Mouse (Mus musculus): Measurements from ENCODE around the gene Mageb3. TPM values are rescaled to one million over a fixed set of nuclear protein-coding genes. Genes with fewer than 3 reads are reported as not detected.

The Mageb3 gene
- total and polyA plus RNA-seq, 3 experiments: 0.03 TPM; not detected in 2

DNA sequence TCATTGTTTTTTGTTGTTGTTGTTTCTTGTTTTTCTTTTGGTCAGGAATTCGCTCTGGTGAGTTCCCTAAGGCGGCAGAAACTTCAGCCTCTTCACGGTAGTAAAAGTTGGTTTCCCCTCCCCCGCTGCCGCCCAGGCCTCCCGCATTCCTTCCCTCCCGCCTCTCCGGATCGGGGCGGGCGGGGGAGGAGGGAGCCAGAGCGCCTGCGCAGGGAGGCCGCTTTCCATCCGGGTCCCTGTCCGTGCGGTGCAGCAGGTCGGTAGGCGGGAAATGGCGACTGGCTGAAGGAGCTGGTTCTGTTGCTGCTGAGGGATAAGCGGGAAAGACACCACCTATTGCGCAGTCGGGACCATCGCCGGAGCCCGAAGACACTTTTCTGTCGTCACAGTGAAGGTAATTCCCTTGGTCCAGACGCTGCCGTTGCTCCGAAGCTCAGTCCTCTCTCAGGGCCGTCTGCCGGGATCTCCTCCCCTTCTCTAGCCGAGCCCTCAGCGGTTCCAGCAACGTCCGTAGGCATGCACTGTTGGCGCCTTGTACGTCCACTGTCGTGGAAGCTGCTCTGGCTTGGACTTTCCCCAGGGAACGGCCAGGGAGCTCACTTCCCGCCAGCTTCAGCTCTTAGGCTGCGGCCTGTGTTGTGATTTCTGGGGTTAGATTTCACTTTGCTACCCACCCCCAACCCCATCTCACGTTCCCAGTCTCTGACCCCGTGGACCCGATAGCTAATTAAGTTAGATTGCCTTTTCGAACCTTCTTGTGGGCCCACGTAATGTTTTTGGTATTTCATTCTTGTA is 529 bp upstream of the Mageb3 start:
- H3K36me3 ChIP-seq (ENCODE audit: control insufficient read depth in 1 of 2, insufficient read depth in 2 of 2, low read length in 2 of 2): peaks cover 7 to 14% of the 10 kb centered on the region in 2 experiments
- peak overlapping the region; percentile 98 for H3K9ac ChIP-seq (ENCODE audit: control insufficient read depth, low read depth, low read length, poor library complexity, severe bottlenecking)
- peak; percentile 95 for DNase-seq (ENCODE audit: low read depth, low spot score)
- H3K27ac ChIP-seq (ENCODE audit: control insufficient read depth, low read depth, low read length): peak overlapping the region; percentile 98
- TF ChIP-seq MYC (IDR thresholded peaks at IDR 0.05; ENCODE audit: low read depth, low read length) (no peak; the same call in 1 of the 2 replicates), CHD2 (IDR thresholded peaks at IDR 0.05; ENCODE audit: low read length) (peak; percentile 55), ZKSCAN1 (IDR thresholded peaks at IDR 0.05; ENCODE audit: low read depth, low read length) (no peak), GATA1 (IDR thresholded peaks at IDR 0.05; ENCODE audit: low read depth, low read length) (no peak), CHD1 (IDR thresholded peaks at IDR 0.05; ENCODE audit: low read depth, low read length) (no peak), ETS1 (IDR thresholded peaks at IDR 0.05; ENCODE audit: low read depth, low read length) (no peak), MXI1 (IDR thresholded peaks at IDR 0.05; ENCODE audit: low read depth, low read length) (peak; percentile 53; the same call in 1 of the 2 replicates), USF2 (IDR thresholded peaks at IDR 0.05; ENCODE audit: borderline replicate concordance in 1 of 2, insufficient read depth in 1 of 2, low read depth in 1 of 2, low read length in 2 of 2) (no peak), TAL1 (IDR thresholded peaks at IDR 0.05; ENCODE audit: low read length) (no peak), NELFE (IDR thresholded peaks at IDR 0.05; ENCODE audit: low read depth, low read length) (peak; percentile 33), SMC3 (IDR thresholded peaks at IDR 0.05; ENCODE audit: low read depth, low read length) (no peak), MAZ (IDR thresholded peaks at IDR 0.05; ENCODE audit: low read depth, low read length) (peak; percentile 100), TCF12 (IDR thresholded peaks at IDR 0.05; ENCODE audit: low read depth, low read length) (peak; percentile 28; the same call in 1 of the 2 replicates), ZMIZ1 (IDR thresholded peaks at IDR 0.05; ENCODE audit: low read depth, low read length) (0 out of 2 replicates have a peak, but pooled peaks have one; percentile 27), POLR2AphosphoS2 (IDR thresholded peaks at IDR 0.05; ENCODE audit: low read length) (peak; percentile 58; the same call in 1 of the 2 replicates), HCFC1 (IDR thresholded peaks at IDR 0.05; ENCODE audit: low read depth, low read length) (peak; percentile 75), POLR2A (IDR thresholded peaks at IDR 0.05; ENCODE audit: control insufficient read depth in 1 of 2, insufficient read depth in 1 of 2, low read depth in 1 of 2, low read length in 2 of 2, poor library complexity in 1 of 2) (peak; percentile 44 to 69; a peak in 2 of 4 replicates), MAFK (IDR thresholded peaks at IDR 0.05; ENCODE audit: borderline replicate concordance, low read depth, low read length) (no peak), POLR2AphosphoS5 (IDR thresholded peaks at IDR 0.05; ENCODE audit: borderline replicate concordance, low read depth, low read length) (no peak), ZNF384 (IDR thresholded peaks at IDR 0.05; ENCODE audit: low read depth, low read length) (no peak), MEF2A (IDR thresholded peaks at IDR 0.05; ENCODE audit: extremely low read depth, insufficient replicate concordance, low read depth, low read length, poor library complexity, severe bottlenecking) (no peak), BHLHE40 (IDR thresholded peaks at IDR 0.05; ENCODE audit: borderline replicate concordance, low read depth, low read length) (peak; percentile 16; the same call in 1 of the 2 replicates), KAT2A (conservative IDR thresholded peaks at IDR 0.05; ENCODE audit: low read depth, low read length) (peak; percentile 47; the same call in 1 of the 2 replicates), EP300 (IDR thresholded peaks at IDR 0.05; ENCODE audit: low read depth in 1 of 2, low read length in 2 of 2) (no peak), UBTF (IDR thresholded peaks at IDR 0.05; ENCODE audit: borderline replicate concordance, insufficient read depth, low read depth, low read length) (0 out of 2 replicates have a peak, but pooled peaks have one; percentile 71), USF1 (IDR thresholded peaks at IDR 0.05; ENCODE audit: low read depth, low read length) (0 out of 2 replicates have a peak, but pooled peaks have one; percentile 4), ELF1 (IDR thresholded peaks at IDR 0.05; ENCODE audit: low read depth, low read length) (0 out of 2 replicates have a peak, but pooled peaks have one; percentile 23), NRF1 (IDR thresholded peaks at IDR 0.05; ENCODE audit: insufficient read depth, low read depth, low read length, poor library complexity, severe bottlenecking) (peak; percentile 88), CTCF (IDR thresholded peaks at IDR 0.05 in 2 of 3, conservative IDR thresholded peaks at IDR 0.05 in 1 of 3; ENCODE audit: control insufficient read depth in 1 of 3, insufficient read depth in 1 of 3, low read depth in 2 of 3, low read length in 3 of 3, poor library complexity in 1 of 3, severe bottlenecking in 1 of 3) (no peak), SIN3A (IDR thresholded peaks at IDR 0.05; ENCODE audit: low read length) (peak; percentile 62; the same call in 1 of the 2 replicates)
- H3K4me3 ChIP-seq (ENCODE audit: control insufficient read depth in 1 of 2, insufficient read depth in 1 of 2, low read depth in 2 of 2, low read length in 2 of 2): peak overlapping the region; percentile 73 to 100
- H3K4me1 ChIP-seq (ENCODE audit: control insufficient read depth in 1 of 2, insufficient read depth in 2 of 2, low read length in 2 of 2): peaks cover 0 to 3% of the 10 kb centered on the region in 2 experiments; a peak in 2 of 4 replicates
- no peaks in the 10 kb centered on the region for H3K27me3 ChIP-seq (ENCODE audit: control insufficient read depth in 1 of 2, insufficient read depth in 2 of 2, low read length in 2 of 2)
- H3K9me3 ChIP-seq (replicated peaks; ENCODE audit: insufficient read depth, low read length): no peaks in the 10 kb centered on the region
- H3K79me2 ChIP-seq (ENCODE audit: control insufficient read depth, insufficient read depth, low read length, poor library complexity): peaks cover 31% of the 10 kb centered on the region
